Mouse (Mus musculus) lung, embryonic 16.5 days (tissue): ENCODE results near the gene Alyref. TPM values are rescaled to one million over a fixed set of nuclear protein-coding genes. Genes with fewer than 3 reads are reported as not detected.

ENCODE experiments used
- ATAC-seq: fragments of 200-750 bp; cut with Nextera tagmentation; 2 replicates; pipeline ENCODE4 v1.8.0; 2017; ENCODE audit warnings: low read depth, mild to moderate bottlenecking, moderate library complexity
- H3K27ac ChIP-seq: fragments of 300-500 bp; sonication (generic); 2 replicates; pipeline ENCODE4 v1.5.1; 2014; ENCODE audit warnings: mild to moderate bottlenecking, control low read depth, low read length
- H3K27me3 ChIP-seq: fragments of 300-500 bp; sonication (generic); 2 replicates; pipeline ENCODE4 v1.6.1; 2014; ENCODE audit warnings: low read depth, low read length, mixed read lengths; ENCODE audit not compliant: control insufficient read depth, insufficient read depth
- H3K36me3 ChIP-seq: fragments of 300-500 bp; sonication (generic); 2 replicates; pipeline ENCODE4 v1.6.1; 2014; ENCODE audit warnings: low read length; ENCODE audit not compliant: control insufficient read depth, insufficient read depth
- H3K4me1 ChIP-seq: fragments of 300-500 bp; sonication (generic); replicated peaks from 2 replicates; pipeline ENCODE4 v1.6.1; 2014; ENCODE audit warnings: low read length, mixed read lengths; ENCODE audit not compliant: control insufficient read depth, insufficient read depth
- H3K4me2 ChIP-seq: fragments of 300-500 bp; sonication (generic); 2 replicates; pipeline ENCODE4 v1.6.1; 2014; ENCODE audit warnings: low read depth, low read length, control low read depth
- H3K4me3 ChIP-seq: fragments of 300-500 bp; sonication (generic); 2 replicates; pipeline ENCODE4 v1.5.1; 2014; ENCODE audit warnings: mild to moderate bottlenecking, low read length, control low read depth
- H3K9ac ChIP-seq: fragments of 300-500 bp; sonication (generic); 2 replicates; pipeline ENCODE4 v1.6.1; 2014; ENCODE audit warnings: low read length, control low read depth
- H3K9me3 ChIP-seq: fragments of 300-500 bp; sonication (generic); 2 replicates; pipeline ENCODE4 v1.6.1; 2016; ENCODE audit warnings: low read length; ENCODE audit not compliant: control insufficient read depth
- WGBS: fragments of 180-500 bp; shearing (Covaris S2); extraction: QIAGEN DNeasy Blood & Tissue Kit; methylation state at CpG from one replicate; pipeline ENCODE4 v1.1.7; 2014; 5-methylcytosine and 5-hydroxymethylcytosine counted together
- polyA plus RNA-seq: library from polyadenylated mRNA; unstranded; fragments of >200 nt; fragmentation: Nextera tagmentation; extraction: Ambion mirVana; gene quantifications from 2 replicates; pipeline ENCODE4 v1.2.1, GENCODE M21; 2015

The Alyref gene
- polyA plus RNA-seq, 1 experiment from 2014 or later = 266 TPM

- Histone ChIP-seq H3K27me3 (no peaks in the 10 kb centered on the region), H3K9ac (peak within 1 kb of the TSS; percentile 65), H3K4me3 (peak within 1 kb of the TSS; percentile 44), H3K9me3 (no peaks in the 10 kb centered on the region), H3K36me3 (peaks cover 25% of the 10 kb centered on the region), H3K4me1 (peaks cover 19% of the 10 kb centered on the region), H3K4me2 (peak within 1 kb of the TSS; percentile 73), H3K27ac (no peak within 1 kb of the TSS)
- 3% methylated on average over 45 of the region's 45 CpGs for WGBS
- ATAC-seq = peak; percentile 32; the same call in 1 of the 2 replicates
These were observed 10.3 kb upstream of the Alyref start, which contains the start of gene Npb for GRCm38 (mm10) chr11:120608241-120609034. Gene Npb, plus strand, starts transcription at chr11:120608477.

- no peak overlapping the region for H3K4me3 ChIP-seq
- 0 out of 2 replicates have a peak, but pooled peaks have one; percentile 10 for ATAC-seq
- H3K27me3 ChIP-seq = no peaks in the 10 kb centered on the region
- 68% methylated on average over 4 of the region's 4 CpGs for WGBS
- H3K9me3 ChIP-seq = no peaks in the 10 kb centered on the region
- H3K4me1 ChIP-seq = peaks cover 19% of the 10 kb centered on the region
- H3K27ac ChIP-seq = 0 out of 2 replicates have a peak overlapping the region, but pooled peaks have one; percentile 36
- no peak overlapping the region for H3K4me2 ChIP-seq
- H3K9ac ChIP-seq = 0 out of 2 replicates have a peak overlapping the region, but pooled peaks have one; percentile 22
- H3K36me3 ChIP-seq = peaks cover 31% of the 10 kb centered on the region
These were observed 8.6 kb upstream of the Alyref start for GRCm38 (mm10) chr11:120606764-120607163.

GRCm38 (mm10) chr11:120605667-120606066 is 7.5 kb upstream of the Alyref start:
- H3K4me2 ChIP-seq = no peak overlapping the region
- no peak overlapping the region for H3K9ac ChIP-seq
- no peaks in the 10 kb centered on the region for H3K27me3 ChIP-seq
- peaks cover 19% of the 10 kb centered on the region for H3K4me1 ChIP-seq
- no peak overlapping the region for H3K27ac ChIP-seq
- H3K36me3 ChIP-seq = peaks cover 27% of the 10 kb centered on the region
- H3K4me3 ChIP-seq = no peak overlapping the region
- 87% methylated on average over 7 of the region's 7 CpGs for WGBS
- H3K9me3 ChIP-seq = no peaks in the 10 kb centered on the region
- ATAC-seq = no peak

- Histone ChIP-seq H3K9ac (no peak overlapping the region), H3K36me3 (peaks cover 25% of the 10 kb centered on the region), H3K4me1 (peaks cover 19% of the 10 kb centered on the region), H3K4me2 (no peak overlapping the region), H3K27me3 (no peaks in the 10 kb centered on the region), H3K9me3 (no peaks in the 10 kb centered on the region), H3K27ac (no peak overlapping the region), H3K4me3 (no peak overlapping the region)
- no peak for ATAC-seq
- 62% methylated on average over 2 of the region's 2 CpGs for WGBS
These were observed 5.4 kb upstream of the Alyref start for GRCm38 (mm10) chr11:120603545-120603944.

- Histone ChIP-seq H3K9me3 (no peaks in the 10 kb centered on the region), H3K9ac (no peak overlapping the region), H3K36me3 (peaks cover 36% of the 10 kb centered on the region), H3K27ac (no peak overlapping the region), H3K27me3 (no peaks in the 10 kb centered on the region), H3K4me3 (no peak overlapping the region), H3K4me1 (peaks cover 20% of the 10 kb centered on the region), H3K4me2 (no peak overlapping the region)
- 95% methylated on average over 3 of the region's 3 CpGs for WGBS
- no peak for ATAC-seq
These were observed 2.6 kb upstream of the Alyref start for GRCm38 (mm10) chr11:120600716-120601115.

GRCm38 (mm10) chr11:120598990-120599549 is 905 bp upstream of the Alyref start:
- Histone ChIP-seq H3K4me3 (peak overlapping the region; percentile 93), H3K9ac (peak overlapping the region; percentile 75), H3K4me1 (peaks cover 20% of the 10 kb centered on the region), H3K4me2 (peak overlapping the region; percentile 82), H3K9me3 (no peaks in the 10 kb centered on the region), H3K27ac (peak overlapping the region; percentile 81), H3K27me3 (no peaks in the 10 kb centered on the region), H3K36me3 (peaks cover 41% of the 10 kb centered on the region)
- WGBS = 37% methylated on average over 17 of the region's 17 CpGs
- ATAC-seq = no peak

GRCm38 (mm10) chr11:120597240-120598235 is 627 bp downstream of the Alyref start:
- no peaks in the 10 kb centered on the region for H3K9me3 ChIP-seq
- no peaks in the 10 kb centered on the region for H3K27me3 ChIP-seq
- H3K4me3 ChIP-seq = peak overlapping the region; percentile 93
- H3K9ac ChIP-seq = peak overlapping the region; percentile 97
- peak overlapping the region; percentile 92 for H3K4me2 ChIP-seq
- peaks cover 46% of the 10 kb centered on the region for H3K36me3 ChIP-seq
- WGBS = 3% methylated on average over 86 of the region's 99 CpGs
- peak overlapping the region; percentile 87 for H3K27ac ChIP-seq
- ATAC-seq = peak; percentile 41
- H3K4me1 ChIP-seq = peaks cover 20% of the 10 kb centered on the region

- WGBS = 88% methylated on average over 6 of the region's 6 CpGs
- Histone ChIP-seq H3K4me3 (no peak overlapping the region), H3K9me3 (peaks cover 5% of the 10 kb centered on the region), H3K4me1 (no peaks in the 10 kb centered on the region), H3K27me3 (no peaks in the 10 kb centered on the region), H3K9ac (no peak overlapping the region), H3K4me2 (no peak overlapping the region), H3K36me3 (peaks cover 58% of the 10 kb centered on the region), H3K27ac (no peak overlapping the region)
- no peak for ATAC-seq
These were observed 9.6 kb downstream of the Alyref start for GRCm38 (mm10) chr11:120588531-120588930.
